Mouse (Mus musculus) spleen, embryonic (tissue): ENCODE data around the gene Mlxipl.
"Not testable (repeated sequence)": the region's sequence is repeated elsewhere in the genome, so short reads cannot be mapped to it uniquely, and the experiment has no call there.

Source experiments
- CTCF ChIA-PET: fragments of 350-600 bp; sonication (Branson Sonifier 250); formaldehyde crosslinking; loops from one replicate; lab custom pipeline; 2022; lab: Charles Lee

Gene Mlxipl

DNA sequence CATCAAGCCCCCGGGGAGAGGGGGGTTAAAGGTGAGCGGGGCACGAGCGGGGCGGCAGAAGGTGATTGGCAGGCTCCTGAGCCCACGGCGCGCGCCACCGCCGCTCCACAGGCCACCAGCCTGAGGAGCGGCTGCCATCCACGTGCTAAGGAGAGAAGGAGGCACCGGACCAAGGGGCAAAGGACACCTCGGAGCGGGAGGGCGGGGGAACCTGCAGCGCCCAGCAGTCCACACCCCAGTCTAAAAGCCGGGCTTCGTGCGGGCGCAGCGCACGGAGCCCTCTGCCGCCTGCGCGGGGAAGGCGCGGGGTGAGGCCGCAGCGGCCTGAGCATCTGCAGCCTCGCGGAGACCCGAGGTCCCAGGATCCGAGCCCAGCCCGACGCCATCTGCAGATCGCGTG lies at the start of gene Mlxipl:
TSS of gene Mlxipl (plus strand) at position 238 of the 400 bp plus-strand sequence.
- CTCF ChIA-PET = no interaction called here

- CTCF ChIA-PET = no interaction called here
Observed at GRCm38 (mm10) chr5:135040059-135040458, 49.6 kb upstream of the Mlxipl start.

DNA sequence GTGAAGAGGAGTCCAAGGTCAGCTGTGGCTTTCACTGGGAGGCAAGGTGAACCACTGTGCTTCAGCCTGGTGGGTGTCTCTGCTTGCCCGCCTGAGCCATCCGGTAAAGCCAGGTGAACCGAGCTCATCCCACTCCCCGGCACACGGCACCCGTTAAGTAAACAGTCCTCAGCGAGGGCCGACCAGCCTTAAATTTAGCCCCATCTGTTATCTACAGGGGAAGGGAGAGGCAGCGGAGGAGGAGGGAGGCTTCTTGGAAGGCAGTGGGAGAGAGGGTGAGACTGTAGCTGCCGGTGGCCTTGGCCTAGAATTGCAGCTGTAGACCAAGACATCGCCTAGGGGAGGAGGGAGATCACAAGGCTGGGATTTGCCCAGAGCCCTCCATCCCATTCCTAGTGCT lies 48.9 kb upstream of the Mlxipl start:
- CTCF ChIA-PET = interaction anchor here (0.6 kb wide), 2 partner anchors 109 to 267 kb away, joined by 8 to 15 read pairs; partner anchors contain the start of gene Tbl2

GRCm38 (mm10) chr5:135042105-135042788 lies 47.4 kb upstream of the Mlxipl start:
- CTCF ChIA-PET = interaction anchor here (0.7 kb wide), 1 partner anchor 65 kb away, joined by 16 read pairs; no protein-coding TSS in a partner anchor

DNA sequence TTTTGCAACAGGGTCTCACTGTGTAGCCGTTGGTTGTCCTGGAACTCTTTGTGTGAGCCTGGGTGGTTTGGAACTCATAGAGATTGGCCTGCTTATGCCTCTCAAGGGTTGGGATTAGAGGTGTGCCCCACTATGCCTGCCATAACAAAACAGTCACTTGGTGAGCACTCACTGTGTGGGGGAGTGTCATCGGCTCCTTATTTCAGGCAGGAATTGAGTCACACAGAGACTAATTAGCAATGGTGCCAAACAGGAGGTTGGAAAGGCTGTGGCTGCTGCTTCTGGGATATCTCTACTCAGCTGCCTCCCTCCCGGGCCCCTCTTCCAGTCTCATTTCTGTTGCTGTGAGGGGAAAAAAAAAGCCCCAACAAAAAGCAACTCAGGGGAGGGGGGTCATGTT lies 45.1 kb upstream of the Mlxipl start:
- CTCF ChIA-PET = no interaction called here

GRCm38 (mm10) chr5:135048539-135048938 lies 41.2 kb upstream of the Mlxipl start:
- CTCF ChIA-PET = no interaction called here

- CTCF ChIA-PET = not testable (repeated sequence)
Observed at GRCm38 (mm10) chr5:135049268-135049667, 40.4 kb upstream of the Mlxipl start.

DNA sequence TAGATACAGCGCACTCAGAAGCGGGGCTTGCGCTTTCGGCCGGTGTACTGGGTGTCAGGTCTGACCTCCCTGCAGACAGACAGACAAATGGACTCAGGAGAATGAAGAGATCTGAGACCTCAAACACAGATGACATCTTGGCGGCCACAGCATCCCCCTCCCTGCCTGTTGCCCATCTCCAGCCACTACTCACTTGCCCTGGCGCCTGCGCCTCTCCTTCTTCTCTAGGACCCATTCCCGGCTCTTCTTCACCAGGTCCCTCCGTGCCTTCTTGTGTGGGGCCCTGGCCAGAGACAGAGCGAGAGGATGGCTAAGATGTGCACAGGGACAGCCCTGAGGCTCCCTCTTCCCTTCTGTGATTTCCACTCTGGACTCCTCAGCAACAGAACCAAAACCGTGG lies 36.3 kb upstream of the Mlxipl start:
- CTCF ChIA-PET = no interaction called here

DNA sequence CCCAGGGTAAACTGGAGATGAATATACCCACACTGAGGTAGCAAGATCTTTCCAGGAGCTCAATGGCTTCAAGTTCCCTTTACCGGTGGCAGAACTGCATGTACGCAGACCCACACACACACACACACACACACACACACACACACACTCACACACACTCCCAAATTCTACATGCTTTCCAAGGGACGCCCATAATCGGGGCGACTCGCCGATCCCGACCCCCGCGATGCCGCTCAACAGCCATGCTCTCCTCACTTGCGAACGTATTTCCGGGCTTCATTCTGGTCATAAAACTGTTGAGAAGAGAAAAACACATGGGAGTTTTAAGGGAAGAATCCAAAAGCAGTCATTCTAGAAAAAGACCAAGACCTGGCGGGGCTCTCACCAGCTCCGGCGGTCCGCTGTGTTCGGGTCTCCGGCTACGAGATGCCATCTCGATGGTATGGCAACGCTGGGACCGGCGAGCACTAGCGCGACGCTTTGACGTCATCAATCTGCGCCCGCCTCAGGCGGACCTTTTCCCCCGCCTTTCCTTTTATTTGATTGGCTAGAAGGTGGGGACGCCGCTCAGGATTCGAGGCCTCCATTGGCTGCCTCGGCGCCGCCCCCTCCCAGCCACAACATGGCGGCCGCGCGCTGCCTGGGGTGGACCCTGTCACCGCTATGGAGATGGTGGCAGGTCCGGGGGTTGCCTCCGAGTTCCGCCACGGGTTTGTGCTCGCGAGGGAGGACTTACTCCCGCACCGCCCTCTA lies 25.9 kb upstream of the Mlxipl start, which contains the start of gene Dnajc30:
TSS of gene Dnajc30 (plus strand) at position 574 of the 753 bp plus-strand sequence.
- CTCF ChIA-PET = interaction anchor here (0.6 kb wide), 1 partner anchor 167 kb away, joined by 4 read pairs; no protein-coding TSS in a partner anchor

GRCm38 (mm10) chr5:135064382-135064766 lies 25.3 kb upstream of the Mlxipl start:
- CTCF ChIA-PET = no interaction called here

DNA sequence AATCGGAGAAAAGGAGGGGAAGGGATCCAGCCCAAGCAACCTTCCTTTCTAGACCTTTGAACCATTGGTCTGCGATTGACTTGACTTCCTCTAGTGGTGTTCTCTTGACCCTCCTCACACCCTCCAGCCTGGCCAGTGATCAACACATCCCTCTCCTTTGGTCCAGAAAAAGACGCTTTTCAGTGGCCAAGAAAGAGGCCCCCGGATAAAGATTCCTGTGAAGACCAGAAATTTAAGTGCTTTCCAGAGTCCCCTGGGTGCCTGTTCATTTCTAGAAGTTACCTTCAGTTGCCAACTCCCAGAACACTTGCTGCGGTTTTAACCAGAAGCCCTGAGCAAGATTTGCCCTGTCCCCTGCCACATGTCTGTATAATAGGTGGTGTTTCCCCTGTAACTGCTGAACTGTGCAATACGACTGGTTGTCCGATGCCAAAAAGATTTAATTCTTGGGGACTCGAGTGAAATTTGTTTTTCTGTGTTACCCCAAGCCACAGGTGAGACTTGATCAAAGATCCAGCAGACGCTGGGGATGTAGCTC lies 24.7 kb upstream of the Mlxipl start, which contains the start of gene Bud23:
TSS of gene Bud23 (minus strand) at position 51 of the 538 bp plus-strand sequence.
- CTCF ChIA-PET = not testable (repeated sequence)

DNA sequence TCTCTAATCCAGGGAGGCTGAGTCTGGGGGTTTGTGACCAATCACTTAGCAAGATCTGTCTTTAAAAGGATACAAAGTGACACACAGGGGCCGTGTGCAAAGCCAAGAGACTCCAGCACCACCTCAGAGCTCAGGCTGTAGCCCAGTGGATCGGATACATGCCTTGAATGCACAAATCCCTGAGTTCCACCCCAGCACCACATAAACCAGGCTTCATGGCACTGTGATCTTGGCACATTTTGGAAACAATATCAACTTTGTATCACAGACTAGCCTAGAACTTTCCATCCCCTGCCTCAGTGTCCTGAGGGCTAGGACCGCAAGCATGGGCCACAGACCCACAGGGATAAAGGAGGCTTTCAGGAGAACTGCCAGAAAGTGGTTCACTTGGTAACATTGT lies 23.7 kb upstream of the Mlxipl start:
- CTCF ChIA-PET = interaction anchor here (0.5 kb wide), 1 partner anchor 11 kb away, joined by 8 read pairs; no protein-coding TSS in a partner anchor

DNA sequence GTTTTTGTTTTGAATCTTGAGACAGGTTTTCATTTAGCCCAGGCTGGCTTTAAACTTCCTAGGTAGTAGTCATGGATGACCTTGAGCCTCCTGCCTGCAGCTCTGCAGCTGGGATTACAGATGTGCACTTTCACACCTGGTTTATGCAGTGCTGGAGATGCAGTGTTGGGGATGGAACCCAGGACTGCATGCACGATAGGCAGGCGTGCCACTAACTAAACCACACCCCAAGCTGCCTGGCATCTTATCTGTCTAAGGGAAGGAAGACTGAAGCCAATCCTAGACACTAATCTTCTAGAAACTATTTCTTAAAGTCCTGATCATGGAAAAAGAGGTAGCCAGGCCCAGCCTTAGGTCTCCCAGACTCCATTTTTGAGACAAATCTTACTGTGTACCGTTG lies 19.2 kb upstream of the Mlxipl start:
- CTCF ChIA-PET = no interaction called here

DNA sequence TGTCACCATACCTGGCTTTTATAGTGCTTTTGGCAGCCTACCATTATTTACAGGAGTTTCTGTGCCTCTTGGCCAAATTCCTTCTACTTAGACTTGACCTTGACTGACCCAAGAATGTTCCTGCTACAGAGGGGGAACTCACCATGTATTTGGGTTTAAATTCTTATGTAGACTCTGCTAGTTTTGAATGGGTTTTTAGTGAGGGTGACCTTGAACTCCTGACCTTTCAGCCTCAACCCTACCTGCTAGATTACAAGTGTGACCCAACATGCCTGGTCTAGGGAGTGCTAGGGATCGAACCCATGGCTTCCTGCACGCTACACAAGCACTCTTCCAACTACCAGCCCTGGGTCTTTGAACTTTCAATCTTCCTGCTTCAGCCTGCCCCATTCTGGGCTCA lies 17.6 kb upstream of the Mlxipl start:
- CTCF ChIA-PET = no interaction called here

GRCm38 (mm10) chr5:135072720-135073119 lies 17.0 kb upstream of the Mlxipl start:
- CTCF ChIA-PET = no interaction called here

DNA sequence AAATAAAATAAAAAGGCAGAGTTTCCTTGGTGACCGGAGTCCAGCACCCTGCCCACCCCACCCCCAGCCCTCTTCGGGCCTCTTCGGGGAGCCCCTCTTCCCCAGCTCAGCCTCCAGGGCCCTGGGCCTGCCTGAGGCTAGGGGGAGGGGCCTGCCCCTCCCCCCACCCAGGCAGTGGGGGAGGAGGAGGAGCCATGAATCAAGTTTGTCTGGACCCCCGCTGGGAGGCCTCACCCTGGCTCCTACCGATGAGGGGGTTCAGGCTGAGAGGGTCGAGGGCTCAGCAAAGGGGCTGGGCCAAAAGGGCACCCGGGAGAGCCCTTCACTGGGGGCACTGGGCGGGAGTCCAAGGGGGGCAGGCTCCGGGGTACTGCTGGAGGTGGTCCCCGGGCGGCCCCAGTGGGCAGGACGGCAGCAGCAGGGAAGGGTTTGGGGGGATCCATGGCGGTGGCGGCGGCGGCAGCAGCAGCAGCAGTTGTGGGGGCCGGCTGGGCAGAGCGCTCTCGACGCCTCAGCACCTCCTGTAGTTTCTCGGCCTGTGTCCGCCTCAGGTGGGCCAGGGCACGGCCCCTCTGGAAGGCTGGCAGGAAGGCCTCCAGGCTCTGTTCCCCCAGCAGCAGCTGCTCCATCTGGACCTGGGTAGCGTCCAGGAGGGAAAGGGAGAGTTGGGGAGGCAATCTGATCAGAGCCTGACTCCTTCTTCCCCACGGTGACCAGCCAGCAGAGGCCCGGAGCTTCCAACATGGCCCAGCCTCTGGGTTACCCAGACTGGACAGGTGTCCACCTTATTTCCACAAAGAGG lies 16.1 kb upstream of the Mlxipl start:
- CTCF ChIA-PET = no interaction called here

GRCm38 (mm10) chr5:135075655-135076054 lies 14.0 kb upstream of the Mlxipl start:
- CTCF ChIA-PET = no interaction called here

GRCm38 (mm10) chr5:135076368-135076767 lies 13.3 kb upstream of the Mlxipl start:
- CTCF ChIA-PET = no interaction called here

DNA sequence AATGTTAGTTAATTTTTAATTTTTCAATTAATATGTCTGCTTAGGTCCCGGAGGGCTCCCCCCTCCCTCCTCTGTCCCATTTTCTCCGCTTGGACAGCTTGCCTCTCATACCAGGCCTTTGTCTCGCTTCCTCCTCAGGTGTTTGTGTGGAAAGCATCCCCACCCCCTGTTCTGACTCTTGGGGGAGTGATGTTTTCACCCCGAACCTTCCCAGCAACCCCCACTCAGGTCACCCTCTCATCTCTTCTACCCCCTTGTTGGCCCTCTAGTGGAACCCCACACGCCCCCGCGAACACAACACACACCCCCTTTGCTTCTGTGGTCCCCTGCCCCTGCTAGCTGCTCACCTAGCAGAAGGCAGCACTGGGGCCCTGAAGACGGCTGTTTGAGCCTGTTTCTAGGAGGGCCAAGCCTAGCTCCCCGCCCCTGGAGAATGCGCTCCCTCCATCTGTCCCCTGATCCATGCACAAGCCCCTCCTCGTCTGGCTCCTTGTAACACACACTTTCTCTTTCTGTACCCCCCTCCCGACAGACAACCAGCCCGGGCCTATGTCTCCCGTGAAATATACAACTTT lies 12.7 kb upstream of the Mlxipl start:
- CTCF ChIA-PET = interaction anchor here (0.8 to 1.1 kb wide), 2 partner anchors 11 to 62 kb away, joined by 4 to 8 read pairs; no protein-coding TSS in a partner anchor

DNA sequence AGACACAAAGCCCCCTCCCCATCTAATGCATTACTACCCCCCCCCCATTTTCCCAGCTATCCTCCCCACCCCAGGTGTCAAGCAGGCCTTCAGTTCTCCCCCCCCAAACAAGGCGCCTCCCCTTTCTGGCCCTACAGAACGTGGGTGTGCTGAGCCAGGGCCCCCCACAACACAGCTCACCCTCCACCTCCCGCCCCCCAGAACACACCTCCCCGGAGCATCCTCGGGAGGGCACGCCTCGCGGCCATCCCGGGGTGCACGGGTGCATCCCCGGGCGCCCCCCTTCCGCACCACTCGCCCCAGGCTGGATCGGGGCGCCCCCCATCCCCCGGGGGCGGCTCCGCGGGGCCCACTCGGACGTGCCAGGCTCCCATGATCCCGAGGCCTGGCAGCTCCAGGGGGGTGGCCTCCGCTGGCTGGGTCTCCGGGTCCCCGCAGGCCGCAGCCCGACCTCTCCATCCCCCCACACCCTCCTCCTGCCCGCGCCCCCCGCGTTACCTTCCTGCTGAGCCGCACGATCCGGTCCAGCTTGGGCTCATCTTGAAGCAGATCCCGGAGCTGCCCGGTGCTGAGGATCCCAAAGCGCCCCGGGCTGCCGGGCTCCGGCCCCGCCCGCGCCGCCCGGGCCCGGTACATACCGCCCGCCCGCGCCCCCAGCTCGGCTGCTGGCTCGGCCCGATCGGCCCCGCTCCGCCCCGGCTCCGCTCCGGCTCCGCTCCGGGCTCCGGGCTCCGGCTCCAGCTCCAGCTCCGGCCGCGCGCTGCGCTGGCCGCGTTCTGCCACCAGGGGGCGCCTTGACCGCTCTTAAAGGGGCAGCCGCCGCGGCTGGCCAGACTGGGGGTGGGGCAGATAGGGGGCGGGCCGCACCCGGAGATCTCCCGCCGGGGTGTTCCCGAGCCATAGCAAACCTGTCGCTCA lies 11.9 kb upstream of the Mlxipl start, which contains the start of gene Vps37d:
TSS of gene Vps37d (minus strand) at position 703 of the 918 bp plus-strand sequence.
- CTCF ChIA-PET = interaction anchor here (0.8 to 1.1 kb wide), 2 partner anchors 12 to 63 kb away, joined by 4 to 8 read pairs; no protein-coding TSS in a partner anchor
